Mouse (Mus musculus) liver, adult 2 months (tissue): ENCODE measurements around the gene LTO1. TPM values are rescaled to one million over a fixed set of nuclear protein-coding genes. Genes with fewer than 3 reads are reported as not detected.

Source experiments
- DNase-seq: peaks from one replicate; pipeline ENCODE4 v3.0.0-alpha.2; 2011; ENCODE audit warnings: low read depth, low spot score; ENCODE audit errors: extremely low read depth
- H3K27ac ChIP-seq: fragments of 200-500 bp; replicated peaks from 2 replicates; pipeline ENCODE4 v1.5.1; 2012; ENCODE audit warnings: low read depth, mild to moderate bottlenecking, control low read depth, inconsistent platforms, low read length; ENCODE audit not compliant: insufficient read depth
- H3K27me3 ChIP-seq: fragments of 200-500 bp; 2 replicates; pipeline ENCODE4 v1.6.1; 2012; ENCODE audit warnings: mild to moderate bottlenecking, moderate library complexity, low read length, inconsistent platforms; ENCODE audit not compliant: control insufficient read depth, insufficient read depth
- H3K36me3 ChIP-seq: fragments of 200-500 bp; 2 replicates; pipeline ENCODE4 v1.6.1; 2012; ENCODE audit warnings: low read length, inconsistent platforms; ENCODE audit not compliant: control insufficient read depth, insufficient read depth
- H3K4me1 ChIP-seq: fragments of 200-500 bp; 2 replicates; pipeline ENCODE4 v1.6.1; 2011; ENCODE audit warnings: low read length; ENCODE audit not compliant: control insufficient read depth, insufficient read depth
- H3K4me3 ChIP-seq: fragments of 200-500 bp; 2 replicates; pipeline ENCODE4 v1.5.1; 2011; ENCODE audit warnings: low read depth, mild to moderate bottlenecking, control low read depth, low read length, moderate library complexity; ENCODE audit not compliant: insufficient read depth
- H3K79me2 ChIP-seq: fragments of 200-500 bp; 2 replicates; pipeline ENCODE4 v1.6.1; 2012; ENCODE audit warnings: inconsistent platforms, mild to moderate bottlenecking, low read length, moderate library complexity; ENCODE audit not compliant: control insufficient read depth, insufficient read depth
- H3K9ac ChIP-seq: fragments of 200-500 bp; 2 replicates; pipeline ENCODE4 v1.6.1; 2012; ENCODE audit warnings: low read depth, mild to moderate bottlenecking, control low read depth, inconsistent platforms, low read length
- CTCF ChIP-seq: fragments of 200-500 bp; IDR thresholded peaks from 2 replicates; pipeline ENCODE4 v1.5.1; 2011; ENCODE audit warnings: low read depth, low read length, control low read depth
- POLR2A ChIP-seq: fragments of 200-500 bp; IDR thresholded peaks from 2 replicates; pipeline ENCODE4 v1.6.1; 2011; ENCODE audit warnings: low read length, control low read depth; ENCODE audit not compliant: insufficient read depth; ENCODE audit errors: extremely low read depth
- WGBS: fragments of 180-500 bp; shearing (Covaris S2); methylation state at CpG from one replicate; pipeline ENCODE4 v1.1.7; 2018; 5-methylcytosine and 5-hydroxymethylcytosine counted together
- polyA plus RNA-seq: library from polyadenylated mRNA; depleted of rRNA; stranded (reverse); fragments of >200 nt; gene quantifications from 2 replicates; pipeline ENCODE4 v1.2.3, GENCODE M21; 2012
- total RNA-seq: library from RNA; depleted of rRNA; stranded (reverse); fragments of >200 nt; gene quantifications from 2 replicates; pipeline ENCODE4 v1.2.3, GENCODE M21; 2014

Gene LTO1
- total and polyA plus RNA-seq, 2 experiments, result 8.9 to 11.2 TPM

DNA sequence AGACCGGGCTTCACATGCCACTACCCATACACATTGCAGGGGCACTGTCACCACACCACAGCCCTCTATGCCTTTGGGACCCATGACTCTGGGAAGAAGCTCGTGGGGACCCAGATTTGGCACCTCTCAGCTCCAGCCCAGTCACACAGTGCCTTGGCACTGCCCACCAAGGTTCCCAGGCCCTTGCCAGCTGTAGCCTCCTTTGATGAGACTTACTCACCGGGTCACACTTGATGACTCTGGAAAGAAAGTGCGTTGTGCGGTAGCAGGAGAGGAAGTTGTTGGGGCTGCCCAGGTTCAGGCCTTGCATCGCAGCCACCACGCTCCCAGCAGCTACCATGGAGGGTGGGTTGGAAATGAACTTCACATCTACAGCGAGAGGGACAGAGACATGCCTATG, 18.9 kb downstream of the LTO1 start:
- no peak for DNase-seq
- no peaks in the 10 kb centered on the region for H3K36me3 ChIP-seq
- 59% methylated on average over 8 of the region's 8 CpGs for WGBS

DNA sequence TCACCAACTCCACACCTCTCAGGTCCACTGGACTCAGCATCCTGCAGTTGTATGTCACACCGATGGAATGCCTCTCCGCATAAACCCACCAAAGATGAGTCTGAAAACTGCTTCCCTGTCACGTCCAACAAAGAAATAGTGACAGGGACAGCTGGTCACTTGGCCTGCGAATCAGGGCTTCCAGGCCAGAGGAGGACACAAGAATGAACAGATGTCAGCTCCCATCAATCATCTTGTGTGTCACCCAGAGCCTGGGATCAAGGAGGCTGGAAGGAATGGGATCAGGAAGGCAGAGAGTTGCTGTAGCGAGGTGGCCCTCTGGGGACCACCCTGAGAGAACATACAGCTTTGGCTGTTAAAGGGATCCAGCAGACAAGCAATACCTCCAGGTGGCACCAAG, 20.0 kb downstream of the LTO1 start:
- Histone ChIP-seq H3K36me3 (no peaks in the 10 kb centered on the region), H3K79me2 (no peaks in the 10 kb centered on the region), H3K27me3 (no peaks in the 10 kb centered on the region), H3K9ac (no peak overlapping the region), H3K4me3 (no peak overlapping the region), H3K4me1 (peaks cover 15% of the 10 kb centered on the region), H3K27ac (no peak overlapping the region)
- WGBS, result 91% methylated on average over 5 of the region's 5 CpGs
- DNase-seq, result no peak
- TF ChIP-seq POLR2A (no peak), CTCF (no peak)

More for the DNA sequence above, 18.9 kb downstream of the LTO1 start:
- Histone ChIP-seq H3K4me1 (peaks cover 16% of the 10 kb centered on the region), H3K9ac (no peak overlapping the region), H3K4me3 (no peak overlapping the region), H3K79me2 (no peaks in the 10 kb centered on the region), H3K27me3 (no peaks in the 10 kb centered on the region), H3K27ac (no peak overlapping the region)
- TF ChIP-seq CTCF (no peak), POLR2A (no peak)

- Histone ChIP-seq H3K9ac (no peak overlapping the region), H3K79me2 (no peaks in the 10 kb centered on the region), H3K4me1 (peaks cover 17% of the 10 kb centered on the region), H3K27me3 (no peaks in the 10 kb centered on the region), H3K4me3 (no peak overlapping the region), H3K27ac (no peak overlapping the region), H3K36me3 (no peaks in the 10 kb centered on the region)
- TF ChIP-seq POLR2A (no peak), CTCF (peak; percentile 30; the same call in 1 of the 2 replicates)
- 69% methylated on average over 5 of the region's 5 CpGs for WGBS
- no peak for DNase-seq
Measured at GRCm38 (mm10) chr7:144935563-144935962, 20.7 kb downstream of the LTO1 start.

DNA sequence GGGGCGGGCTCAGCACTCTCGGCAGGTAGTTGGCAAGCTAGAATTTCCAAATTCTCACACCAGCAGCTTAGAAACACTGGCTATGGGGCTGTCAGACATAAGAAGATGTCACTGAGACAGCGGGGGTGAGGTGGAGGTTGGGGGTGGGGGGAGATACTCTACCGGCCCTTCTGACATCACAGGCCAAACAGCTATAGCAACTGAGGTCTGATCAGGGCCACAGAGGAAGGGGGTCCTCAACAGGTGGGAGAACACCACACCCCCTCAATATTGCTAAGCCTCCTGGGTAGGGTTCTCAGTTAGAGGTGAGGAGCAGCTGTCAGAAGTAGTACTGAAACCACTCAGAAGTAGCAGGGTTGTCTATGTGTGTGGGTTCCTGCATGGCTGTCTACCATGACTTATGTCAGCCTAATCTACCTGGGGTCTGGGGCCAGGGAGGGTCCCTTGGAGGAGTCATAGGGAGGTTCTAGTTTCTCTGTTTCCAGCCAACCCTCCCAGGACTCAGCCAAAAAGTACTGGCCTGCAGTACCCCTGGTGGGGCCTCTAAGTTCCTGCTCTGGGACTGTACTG, 21.5 kb downstream of the LTO1 start:
- 83% methylated on average over 4 of the region's 4 CpGs for WGBS
- no peak overlapping the region for H3K4me3 ChIP-seq
- H3K4me1 ChIP-seq, result peaks cover 17% of the 10 kb centered on the region
- no peak overlapping the region for H3K9ac ChIP-seq
- H3K27ac ChIP-seq, result no peak overlapping the region
- no peak for TF ChIP-seq POLR2A
- TF ChIP-seq CTCF, result no peak
- no peaks in the 10 kb centered on the region for H3K27me3 ChIP-seq
- H3K36me3 ChIP-seq, result no peaks in the 10 kb centered on the region
- no peaks in the 10 kb centered on the region for H3K79me2 ChIP-seq
- DNase-seq, result no peak

DNA sequence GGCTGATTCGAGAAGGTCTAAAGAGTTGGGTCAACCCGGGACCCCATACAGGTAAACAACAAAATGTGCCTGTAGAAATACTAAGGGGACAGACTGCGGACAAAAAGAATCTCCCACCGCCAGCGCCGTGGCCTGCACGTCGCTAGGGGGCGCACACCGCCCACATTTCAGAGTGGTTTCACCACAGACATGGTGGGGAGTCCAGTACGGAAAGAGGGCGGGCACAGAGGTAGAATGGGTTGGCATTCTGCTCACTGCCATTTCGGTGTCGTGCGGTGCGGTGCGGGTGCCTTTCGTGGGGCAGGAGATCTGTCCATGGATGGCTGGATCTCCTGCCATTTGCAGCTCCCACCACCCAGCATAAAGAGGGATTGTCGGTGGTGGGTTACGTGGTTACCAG, 22.6 kb downstream of the LTO1 start:
- Histone ChIP-seq H3K79me2 (no peaks in the 10 kb centered on the region), H3K9ac (peak overlapping the region; percentile 54), H3K36me3 (no peaks in the 10 kb centered on the region), H3K4me1 (peaks cover 23% of the 10 kb centered on the region), H3K27me3 (no peaks in the 10 kb centered on the region), H3K4me3 (peak overlapping the region; percentile 82), H3K27ac (no peak overlapping the region)
- DNase-seq, result peak; percentile 44
- WGBS, result 2% methylated on average over 20 of the region's 20 CpGs
- no peak for TF ChIP-seq POLR2A
- peak; percentile 97 for TF ChIP-seq CTCF

GRCm38 (mm10) chr7:144937899-144938517, 23.1 kb downstream of the LTO1 start:
- 1% methylated on average over 39 of the region's 39 CpGs for WGBS
- no peak for DNase-seq
- TF ChIP-seq CTCF, result no peak
- no peak for TF ChIP-seq POLR2A
- Histone ChIP-seq H3K36me3 (no peaks in the 10 kb centered on the region), H3K4me1 (peaks cover 25% of the 10 kb centered on the region), H3K79me2 (no peaks in the 10 kb centered on the region), H3K27me3 (no peaks in the 10 kb centered on the region), H3K9ac (peak overlapping the region; percentile 54), H3K4me3 (peak overlapping the region; percentile 82), H3K27ac (no peak overlapping the region)
